Mouse (Mus musculus): ENCODE measurements around the gene Smlr1.

The Smlr1 gene

DNA sequence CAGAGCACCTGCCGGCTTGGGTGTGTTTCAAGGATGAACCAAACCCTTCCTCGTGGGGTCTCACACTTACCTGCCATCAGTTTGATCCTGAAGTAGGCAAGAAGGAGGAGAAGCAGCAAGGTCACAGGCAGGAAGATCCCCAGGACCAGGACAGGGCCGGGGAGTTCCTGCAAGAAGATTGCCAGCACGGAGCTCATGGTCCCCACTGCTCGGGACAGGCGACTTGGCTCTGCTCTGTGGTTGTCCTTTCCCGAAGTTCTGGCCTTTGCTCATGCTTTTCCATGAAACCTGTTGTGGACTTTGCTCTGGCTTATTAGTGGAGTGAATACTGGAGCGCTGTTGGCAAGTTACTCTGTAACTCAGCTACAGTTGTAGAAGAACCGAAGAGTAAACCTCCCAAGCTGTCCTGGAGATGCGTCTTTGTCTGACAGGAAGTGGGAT, at the start of gene Smlr1:
Gene Smlr1 (minus strand): TSS at position 377 of the 441 bp plus-strand sequence.
- no peak for DNase-seq

DNA sequence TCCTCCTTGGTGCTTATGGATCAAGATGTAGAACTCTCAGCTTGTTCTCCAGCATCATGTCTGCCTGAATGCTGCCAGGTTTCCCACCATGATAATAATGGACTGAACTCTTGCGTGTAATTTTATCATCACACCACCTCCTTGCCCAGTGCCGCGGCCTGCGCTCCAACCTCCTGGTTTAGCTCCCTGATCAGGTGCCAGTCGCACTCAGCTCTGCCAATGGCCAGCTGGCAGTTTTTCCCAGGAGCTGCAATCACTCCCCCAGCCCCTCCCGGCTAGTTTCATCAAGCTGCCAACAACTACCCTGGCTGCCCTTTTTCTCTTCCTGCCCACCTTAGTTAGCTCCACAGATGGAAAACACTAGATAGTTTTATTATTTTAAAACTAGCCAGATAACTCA, 48.8 kb upstream of the Smlr1 start:
- peak; percentile 2 to 6 for DNase-seq

DNA sequence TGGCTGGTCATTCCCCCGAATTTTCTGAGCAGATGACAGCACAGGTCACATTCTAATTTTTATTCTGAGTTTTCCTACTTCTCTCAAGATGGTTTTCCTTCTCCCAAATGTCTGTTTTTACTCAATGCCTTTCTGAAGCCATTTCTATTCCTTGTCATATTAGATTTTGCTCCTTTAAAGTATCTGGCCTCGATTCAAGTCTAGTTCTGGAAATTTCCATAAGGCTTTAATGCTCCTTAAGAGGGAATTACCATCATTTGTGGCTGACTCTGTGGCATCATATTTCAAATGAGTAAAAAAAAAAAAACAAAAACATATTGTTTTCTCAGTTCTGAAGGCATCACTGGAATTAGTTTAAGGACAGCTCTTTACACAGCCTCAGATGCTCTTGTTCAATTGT, 44.0 kb upstream of the Smlr1 start:
- no peak for DNase-seq

DNA sequence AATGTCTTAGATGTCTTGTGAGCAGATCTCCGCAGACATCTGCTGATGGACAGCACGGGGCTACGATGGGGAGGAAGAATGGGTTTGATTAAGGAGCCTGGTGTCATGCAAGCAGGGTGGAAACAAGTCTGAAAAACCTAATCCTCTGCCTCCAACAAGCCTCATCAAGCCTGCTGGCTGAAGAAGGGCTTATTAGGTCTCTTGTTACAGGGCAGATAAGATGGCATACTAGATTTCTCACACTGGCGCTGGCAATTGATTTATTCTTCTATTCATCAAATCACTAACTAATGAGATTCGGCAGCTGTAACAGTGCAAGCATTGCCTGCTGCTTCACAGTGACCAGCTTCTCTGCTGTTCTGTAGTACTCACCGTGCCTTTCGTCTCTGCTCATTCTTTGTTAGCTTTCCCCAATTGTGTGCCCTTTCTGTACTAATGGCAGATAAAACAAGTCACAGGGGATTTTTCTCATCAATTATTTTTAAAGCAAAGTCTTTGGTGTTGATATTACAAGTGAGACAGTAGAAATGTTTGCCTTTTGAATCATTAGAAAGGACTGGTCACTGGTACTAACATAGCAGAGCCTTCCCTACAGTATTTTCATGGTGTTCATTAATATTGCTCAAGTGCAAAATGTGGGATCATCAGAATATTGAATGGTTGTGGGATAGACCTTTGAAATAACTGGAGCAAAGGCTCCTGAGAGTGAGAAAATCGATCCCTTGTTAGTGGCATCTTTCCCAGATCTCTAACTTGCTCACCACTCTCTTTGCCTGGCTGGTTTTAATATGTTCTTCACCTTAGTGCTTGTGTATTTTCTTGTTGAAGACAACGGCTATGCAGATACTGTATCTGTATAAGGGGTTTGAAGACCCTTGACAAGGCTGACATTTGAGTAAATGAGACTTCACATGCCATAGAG, 35.5 kb upstream of the Smlr1 start:
- no peak for DNase-seq

DNA sequence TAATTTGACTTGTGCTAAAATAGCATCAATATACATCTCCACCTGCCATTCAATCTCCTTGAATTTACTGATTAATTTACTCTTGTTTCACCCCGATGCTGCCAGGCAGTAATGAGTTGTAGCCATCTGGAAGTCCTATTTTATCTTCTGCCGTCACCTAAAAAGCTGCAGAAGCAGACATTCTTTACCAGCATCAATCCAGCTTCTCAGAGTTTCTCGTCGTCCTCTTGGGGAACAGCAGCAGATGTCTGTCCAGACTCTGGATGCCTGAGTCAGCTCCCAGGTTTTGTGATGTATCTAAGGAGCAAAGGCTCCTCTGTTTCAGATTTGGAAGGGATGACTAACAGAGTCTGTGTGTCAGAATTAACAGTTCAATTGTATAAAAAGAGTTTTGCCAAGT, 16.9 kb upstream of the Smlr1 start:
- DNase-seq = no peak

DNA sequence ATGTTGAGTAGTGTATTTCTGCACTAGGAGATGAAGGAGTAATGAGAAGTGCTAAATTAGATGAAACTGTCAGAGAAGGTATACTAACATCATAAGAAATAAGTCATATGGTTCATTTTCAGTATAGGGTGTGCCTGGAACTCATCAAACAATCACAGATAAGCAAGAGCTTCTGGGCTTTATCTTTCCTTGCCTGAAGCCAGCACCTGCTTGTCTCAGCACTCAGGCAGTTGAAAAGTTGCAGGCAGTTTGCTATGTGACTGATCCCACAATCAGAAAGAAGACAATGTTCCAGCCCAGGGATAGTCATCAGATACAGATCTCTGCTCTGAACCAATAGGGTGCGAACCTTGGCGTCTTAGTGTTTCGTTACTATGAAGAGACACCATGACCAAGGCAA, 5.0 kb upstream of the Smlr1 start:
- no peak for DNase-seq

DNA sequence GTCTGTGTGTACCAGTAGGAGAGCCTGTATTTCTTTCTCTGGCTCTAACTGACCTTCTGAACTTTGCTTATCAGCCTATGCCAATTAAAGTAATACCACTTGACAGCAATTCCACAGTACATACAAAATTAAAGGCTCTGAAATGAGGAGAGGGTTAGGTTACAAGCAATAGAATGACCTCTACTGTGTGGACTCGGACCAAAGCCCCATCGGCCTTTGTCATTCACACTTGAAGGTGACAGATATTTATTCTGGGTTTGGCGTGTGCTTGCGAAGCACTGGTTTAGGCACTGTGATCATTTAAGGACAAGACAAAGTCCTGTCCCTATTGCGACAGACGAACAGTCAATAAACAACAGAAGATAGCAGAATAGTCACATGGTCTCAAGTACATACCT, 3.7 kb upstream of the Smlr1 start:
- no peak for DNase-seq

DNA sequence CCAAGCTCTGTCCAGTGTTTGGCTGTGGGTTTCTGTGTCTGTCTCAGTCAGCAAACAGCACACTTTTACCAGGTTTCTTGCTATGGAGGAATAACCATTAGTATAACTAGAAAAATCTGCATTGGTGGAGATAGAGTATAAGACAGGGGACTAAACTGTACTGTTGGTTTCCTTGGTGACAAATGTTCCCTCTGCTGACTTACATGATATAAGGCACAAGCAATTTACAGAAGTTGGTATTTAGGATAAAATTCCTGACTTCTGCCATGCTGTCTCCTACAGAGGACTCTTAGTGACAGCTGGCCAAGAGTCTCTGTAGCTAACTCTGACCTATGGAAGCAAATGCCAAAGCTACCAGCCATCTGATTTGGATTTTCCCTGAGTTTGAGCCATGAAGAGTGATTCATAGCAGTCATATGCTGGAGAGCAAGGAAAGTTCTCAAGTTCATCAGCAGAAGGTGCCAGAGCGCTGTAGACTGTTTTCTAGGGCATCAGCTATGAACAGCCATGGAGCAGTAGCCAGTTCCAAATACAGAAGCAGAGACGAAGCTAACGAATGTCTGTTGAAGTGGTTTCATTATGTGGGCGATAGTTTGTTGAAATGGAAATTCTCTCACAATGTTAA, 3.2 kb upstream of the Smlr1 start:
- DNase-seq = peak; percentile 3 to 19

DNA sequence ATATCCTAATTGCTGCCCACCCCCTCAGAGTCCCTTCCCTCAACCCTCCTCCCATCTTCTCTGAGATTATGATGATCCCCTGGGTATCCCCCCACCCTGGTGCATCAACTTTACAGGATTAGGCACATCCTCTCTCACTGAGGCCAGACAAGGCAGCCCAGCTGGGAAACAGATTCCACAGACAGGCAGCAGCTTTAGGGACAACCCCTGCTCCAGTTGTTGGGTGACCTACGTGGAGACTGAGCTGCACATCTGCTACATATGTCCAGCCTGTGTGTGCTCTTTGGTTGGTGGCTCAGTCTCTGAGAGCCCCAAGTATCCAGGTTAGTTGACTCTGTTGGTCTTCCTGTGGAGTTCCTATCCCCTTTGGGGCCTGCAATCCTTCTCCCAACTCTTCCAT, 2.7 kb upstream of the Smlr1 start:
- no peak for DNase-seq

DNA sequence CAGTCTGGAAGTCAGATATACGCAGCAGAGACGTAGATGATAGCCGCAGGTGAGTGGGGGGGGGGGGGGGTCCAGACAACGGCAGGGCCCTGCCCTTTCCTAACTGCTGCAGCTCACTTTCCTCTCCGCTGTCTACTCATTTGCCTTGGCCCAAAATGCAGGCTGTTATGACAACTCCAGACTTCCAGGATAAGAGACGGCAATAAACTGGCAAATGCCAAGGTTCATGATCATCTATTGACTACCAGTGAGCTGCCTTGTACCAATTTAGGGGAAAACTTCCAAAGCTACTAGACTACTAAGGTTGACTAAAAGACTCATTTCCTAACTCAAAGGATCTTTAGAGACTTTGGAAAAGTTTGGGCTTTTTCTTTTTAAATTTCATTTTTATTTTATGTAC, 554 bp upstream of the Smlr1 start:
- no peak for DNase-seq

DNA sequence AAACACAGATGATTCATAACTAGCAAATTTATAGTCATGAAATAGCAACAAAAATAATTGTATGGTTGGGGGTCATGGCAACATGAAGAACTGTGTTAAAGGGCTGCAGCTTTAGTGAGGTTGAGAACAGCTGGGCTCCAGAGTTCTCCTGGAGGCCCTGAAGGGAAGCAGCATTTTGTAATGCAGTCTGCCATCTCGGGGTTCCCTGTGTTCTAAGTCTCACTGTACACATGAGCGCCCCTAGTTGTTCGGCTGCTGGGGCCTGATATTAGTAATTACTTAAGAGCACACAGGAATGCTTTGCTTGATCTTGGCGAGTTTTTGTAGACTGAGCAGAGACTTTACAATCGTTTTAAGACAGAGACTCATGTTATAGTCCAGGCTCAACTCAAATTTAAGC, 1.6 kb downstream of the Smlr1 start:
- no peak for DNase-seq

DNA sequence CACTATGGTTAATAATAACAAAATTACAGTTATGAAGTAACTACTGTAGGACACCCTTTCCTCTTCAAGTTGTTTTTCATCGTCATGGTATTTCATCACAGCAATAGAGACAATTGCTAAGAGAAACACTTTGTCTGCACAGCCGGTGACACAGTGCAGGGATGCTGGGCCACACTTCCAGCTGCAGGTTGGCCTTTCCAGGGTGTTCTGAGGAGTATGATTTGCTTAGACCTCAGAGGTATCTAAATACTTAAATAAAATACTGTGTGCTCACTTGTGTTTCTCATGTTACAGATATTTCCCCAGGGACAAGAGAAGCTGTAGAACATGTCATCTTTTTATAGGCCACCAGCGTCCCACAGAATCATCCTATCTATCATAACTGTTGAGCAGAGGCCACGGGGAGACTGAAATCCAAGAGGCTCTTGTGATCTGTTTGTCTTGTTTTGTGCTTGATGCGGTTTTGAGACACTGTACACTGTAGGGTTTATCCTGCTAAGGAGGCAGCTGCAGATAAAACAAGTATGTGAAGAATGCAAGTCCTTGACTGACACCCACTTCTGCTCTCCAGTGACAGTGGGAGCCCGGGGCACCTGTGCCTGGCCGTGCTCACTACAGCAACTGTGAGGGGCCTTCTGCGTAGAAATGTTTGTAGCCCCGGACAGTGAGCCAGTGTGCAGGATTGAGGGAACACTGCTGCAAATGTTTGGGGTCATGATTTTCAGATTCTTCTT, 2.4 kb downstream of the Smlr1 start:
- DNase-seq = no peak

DNA sequence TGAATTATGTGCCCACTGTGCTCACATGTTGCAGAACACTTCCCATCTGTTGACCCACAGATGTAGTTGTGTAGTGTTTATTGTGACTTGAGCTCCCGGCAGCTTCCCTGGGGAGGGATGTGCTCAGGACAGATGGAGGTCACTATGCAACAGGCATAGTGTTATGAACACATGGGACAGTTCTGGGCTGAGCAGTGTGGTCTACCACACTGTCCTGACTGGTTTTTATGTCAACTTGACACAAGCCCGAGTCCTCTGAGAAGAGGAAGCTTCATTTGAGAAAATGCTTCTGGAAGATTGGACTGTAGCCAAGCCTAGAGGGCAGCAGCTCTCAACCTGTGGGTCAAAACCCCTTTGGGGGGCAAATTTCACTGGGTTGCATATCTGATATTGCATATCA, 3.0 kb downstream of the Smlr1 start:
- no peak for DNase-seq

DNA sequence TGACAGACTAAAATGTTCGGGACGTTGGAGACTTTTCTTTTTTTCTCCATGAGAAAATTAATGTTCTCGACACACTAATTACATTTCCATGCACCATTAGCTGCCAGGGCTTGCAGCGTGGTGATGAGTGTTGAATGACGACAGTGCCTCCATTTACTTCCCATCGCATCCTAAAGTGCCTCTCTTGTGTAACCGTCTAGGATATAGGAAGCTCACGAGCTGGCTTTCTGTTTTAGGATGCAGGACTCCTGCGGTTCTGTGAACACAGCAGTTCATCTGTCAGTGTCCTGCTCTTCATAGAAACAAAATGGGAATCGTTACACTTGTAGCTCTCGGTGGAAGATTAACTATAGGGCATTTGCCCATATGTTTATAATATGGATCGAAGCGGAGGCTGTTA, 4.7 kb downstream of the Smlr1 start:
- DNase-seq = no peak

DNA sequence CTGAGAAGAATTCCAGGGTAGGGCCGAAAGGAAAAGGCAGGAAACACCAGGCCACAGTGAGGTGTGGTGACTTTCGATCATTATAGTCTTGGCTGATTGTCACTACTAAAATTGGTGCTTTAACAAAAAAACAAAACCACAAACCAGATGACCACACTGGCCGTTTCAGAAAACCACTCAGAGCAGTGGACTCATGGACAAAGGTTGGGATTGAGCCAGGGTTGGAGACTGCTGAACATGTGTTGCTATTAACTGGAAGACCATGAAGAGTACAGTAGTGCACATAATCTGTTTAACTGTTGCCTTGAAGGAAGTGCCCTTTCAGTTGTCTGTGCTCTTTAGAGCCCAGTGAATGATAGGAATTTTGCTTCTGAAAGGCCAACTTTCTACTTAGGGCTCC, 8.9 kb downstream of the Smlr1 start:
- DNase-seq = no peak

DNA sequence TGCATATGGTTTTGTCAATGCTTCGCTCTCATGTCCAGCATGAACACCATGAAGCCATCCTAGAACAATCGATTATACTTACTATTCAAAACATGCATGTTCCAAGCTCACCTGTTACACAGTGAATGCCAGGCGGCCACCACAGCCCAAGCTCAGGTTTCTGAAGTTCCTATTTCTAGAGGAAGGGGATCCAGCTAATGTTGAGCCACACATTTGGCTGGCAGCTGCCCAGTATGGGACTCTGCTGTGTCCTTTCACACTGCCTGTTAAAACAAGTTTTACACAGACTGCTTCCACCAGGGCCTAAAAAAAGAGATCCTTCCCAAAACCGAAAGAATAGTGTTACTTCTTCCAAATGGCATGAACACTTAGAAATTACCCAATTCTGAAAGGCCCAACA, 9.4 kb downstream of the Smlr1 start:
- DNase-seq = no peak

DNA sequence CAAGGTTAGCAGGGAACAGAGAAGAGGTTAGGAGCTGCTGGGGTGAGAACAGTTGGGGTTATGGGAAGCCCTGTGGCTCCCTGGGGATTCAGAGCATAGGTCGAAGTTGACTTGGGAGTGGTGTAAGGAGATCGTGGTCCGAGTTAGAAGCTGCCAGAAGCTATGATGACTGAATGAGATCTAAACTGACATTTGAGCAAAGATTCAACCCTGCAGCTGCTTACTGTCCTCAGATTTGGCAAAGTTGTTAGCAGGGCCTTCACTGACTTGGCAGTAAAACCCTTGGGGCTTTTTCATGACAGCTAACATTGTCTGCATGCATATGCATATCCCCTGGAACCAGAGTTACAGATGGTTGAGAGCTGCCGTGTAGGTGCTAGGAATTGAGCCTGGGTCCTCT, 9.9 kb downstream of the Smlr1 start:
- DNase-seq = no peak

DNA sequence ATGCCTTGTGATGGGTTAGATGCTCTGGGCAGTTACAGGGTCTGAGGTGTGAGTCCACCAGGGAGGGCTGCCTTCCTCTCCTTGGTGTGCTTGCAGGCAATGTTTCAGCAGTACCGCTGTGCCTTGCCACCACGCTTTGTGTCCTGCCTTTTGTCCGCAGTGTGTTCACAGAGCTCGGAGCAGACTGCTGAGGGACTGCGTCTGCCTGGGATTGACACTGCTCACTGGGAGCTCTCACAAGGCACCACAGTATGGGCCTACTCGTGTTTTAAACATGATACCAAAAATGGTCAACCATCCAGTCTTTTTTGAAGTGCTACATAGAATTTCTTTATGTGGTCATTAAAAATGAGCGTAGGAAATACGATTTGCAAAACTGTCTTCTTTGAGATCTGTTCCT, 12.3 kb downstream of the Smlr1 start:
- no peak for DNase-seq

DNA sequence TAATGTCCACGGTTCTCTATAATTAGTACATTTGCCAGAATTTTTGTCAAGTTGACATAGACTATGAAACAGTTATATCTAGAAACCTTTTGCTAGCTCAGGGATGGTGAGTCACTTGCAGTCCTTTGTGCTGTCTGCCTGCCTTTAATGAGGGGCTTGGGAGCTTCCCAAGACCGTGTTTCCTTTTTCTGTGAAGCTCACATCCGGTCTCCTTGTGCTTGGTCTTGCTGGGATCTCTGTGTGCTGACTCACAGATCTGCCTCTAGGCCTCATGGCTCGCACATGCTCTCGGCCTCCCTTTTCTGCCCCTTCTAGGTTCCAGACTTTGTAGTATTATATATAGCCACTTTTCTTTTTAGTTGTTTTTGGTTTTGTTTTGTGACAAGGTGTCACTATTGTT, 15.6 kb downstream of the Smlr1 start:
- no peak for DNase-seq

DNA sequence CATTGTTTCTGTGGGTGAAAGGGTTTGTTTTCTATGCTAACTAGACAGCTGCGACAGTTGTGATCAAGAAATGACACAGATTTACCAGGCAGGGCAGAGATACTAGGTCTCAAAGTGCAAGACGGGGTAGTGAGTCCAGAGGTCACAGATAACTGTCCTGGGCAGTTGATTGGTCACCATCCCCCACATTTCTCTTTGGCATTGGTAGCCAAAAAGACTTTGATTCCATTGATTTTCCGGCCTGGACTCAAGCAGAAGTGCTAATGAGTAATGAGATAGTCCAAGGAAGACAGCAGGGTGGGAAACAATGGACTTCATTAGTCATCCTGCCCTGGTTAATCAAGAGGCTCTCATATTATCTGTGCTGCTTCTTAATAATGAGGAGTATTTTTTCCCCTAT, 16.1 kb downstream of the Smlr1 start:
- no peak for DNase-seq

DNA sequence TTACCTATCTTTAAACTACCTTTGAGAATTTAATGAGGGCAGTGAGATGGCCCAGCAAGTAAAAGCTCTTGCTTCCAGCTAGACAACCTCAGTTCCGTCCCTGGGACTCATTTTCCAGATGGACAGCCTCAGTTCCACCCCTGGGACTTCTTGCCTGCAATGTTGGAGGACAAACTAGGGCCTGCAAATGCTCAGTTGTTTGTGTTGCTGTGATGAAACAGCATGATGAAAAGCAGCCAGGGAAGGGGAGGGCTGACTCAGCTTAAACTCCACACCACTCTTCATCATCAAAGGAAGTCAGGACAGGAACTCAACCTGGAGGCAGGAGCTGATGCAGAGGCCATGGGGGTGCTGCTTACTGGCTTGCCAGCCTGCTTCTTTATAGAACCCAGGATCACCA, 22.2 kb downstream of the Smlr1 start:
- no peak for DNase-seq

DNA sequence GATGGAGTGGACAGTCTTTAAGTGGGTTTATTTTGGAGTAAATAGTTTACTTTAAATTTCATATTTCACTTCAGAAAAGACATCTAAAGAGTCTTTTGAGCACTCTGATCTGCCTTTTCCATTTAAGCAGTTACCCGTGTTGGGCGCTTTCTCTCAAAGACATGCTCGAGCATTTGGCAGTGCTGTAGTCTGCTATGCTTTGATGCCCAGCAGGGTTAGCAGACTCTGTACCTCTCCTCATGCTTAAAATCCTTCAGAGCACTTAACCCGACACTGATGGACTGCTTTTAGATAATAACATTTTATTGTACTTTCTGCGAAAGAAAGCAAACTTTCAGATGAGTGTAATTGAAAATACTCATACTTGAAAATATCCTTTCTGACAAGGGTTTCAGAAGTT, 32.8 kb downstream of the Smlr1 start:
- DNase-seq = no peak

DNA sequence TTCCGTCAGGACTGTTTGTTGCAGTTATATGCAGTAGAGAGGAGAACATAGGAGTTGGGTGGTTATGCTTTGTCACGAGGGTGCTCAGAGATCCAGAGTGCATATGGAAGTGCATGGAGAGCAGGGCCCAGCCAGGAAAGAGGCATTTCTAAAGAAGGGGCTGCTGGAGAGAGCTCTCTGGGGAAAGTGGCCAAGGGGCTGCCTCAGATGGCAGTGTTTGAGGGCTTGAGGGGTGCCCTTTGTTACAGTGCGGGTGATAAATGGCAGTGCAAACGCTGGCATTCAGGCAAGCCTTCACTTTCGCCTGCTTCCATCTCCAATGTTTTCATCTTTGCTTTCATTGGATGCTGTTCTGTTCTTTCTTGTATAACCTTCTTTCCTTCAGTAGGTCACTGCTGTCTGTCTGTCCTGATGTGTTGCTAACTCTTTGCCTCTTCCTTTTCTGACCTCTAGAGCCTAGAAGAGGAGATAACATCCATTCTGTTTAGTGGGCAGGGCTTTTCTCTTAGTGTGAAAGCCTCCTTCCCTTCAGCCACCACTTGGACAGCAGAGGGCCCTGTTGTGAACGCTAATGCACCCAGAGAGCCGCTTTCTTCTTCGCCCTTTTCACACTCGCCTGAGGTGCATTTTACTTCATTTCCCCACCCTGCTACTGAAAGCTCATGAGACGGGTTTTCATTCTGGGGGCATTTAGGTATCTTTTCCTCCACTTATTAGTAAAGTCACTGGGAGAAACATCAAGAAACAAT, 36.6 kb downstream of the Smlr1 start:
- DNase-seq = no peak
